Mouse (Mus musculus): ENCODE results near the gene Cckar.

GRCm38 (mm10) chr5:53697794-53698193 is 9.7 kb downstream of the Cckar start:
- TF ChIP-seq EP300 (IDR thresholded peaks at IDR 0.05; ENCODE audit: low read length), result no peak
- no peak for TF ChIP-seq ELF1 (IDR thresholded peaks at IDR 0.05; ENCODE audit: low read depth, low read length)
- no peak for TF ChIP-seq RAD21 (IDR thresholded peaks at IDR 0.05; ENCODE audit: low read depth, low read length)
- no peak for TF ChIP-seq ETS1 (conservative IDR thresholded peaks at IDR 0.05; ENCODE audit: low read depth, low read length)
- TF ChIP-seq MXI1 (IDR thresholded peaks at IDR 0.05; ENCODE audit: low read depth, low read length), result no peak
- no peak for TF ChIP-seq MYC (IDR thresholded peaks at IDR 0.05; ENCODE audit: low read depth, low read length)
- TF ChIP-seq MAX (IDR thresholded peaks at IDR 0.05; ENCODE audit: low read length), result no peak
- no peak for TF ChIP-seq CTCF (conservative IDR thresholded peaks at IDR 0.05 in 1 of 2, IDR thresholded peaks at IDR 0.05 in 1 of 2; ENCODE audit: low read depth in 2 of 2, low read length in 2 of 2)
- no peak for TF ChIP-seq POLR2A (IDR thresholded peaks at IDR 0.05; ENCODE audit: low read depth, low read length)
- TF ChIP-seq BHLHE40 (IDR thresholded peaks at IDR 0.05; ENCODE audit: low read depth, low read length), result no peak
